Mouse (Mus musculus): ENCODE results near the gene Galk1.

- no peak for TF ChIP-seq CTCF (IDR thresholded peaks at IDR 0.05; ENCODE audit: control insufficient read depth, insufficient read depth, low read length)
- TF ChIP-seq POLR2A (IDR thresholded peaks at IDR 0.05; ENCODE audit: borderline replicate concordance, control insufficient read depth, low read depth, low read length), result no peak
Measured at GRCm38 (mm10) chr11:115975544-115975943, 37.0 kb downstream of the Galk1 start.

Measured in bone marrow, adult 2 months (tissue).